Mouse (Mus musculus) monocyte, adult 2 months (primary cell): ENCODE results near the gene Fbxl2.

Experiments used
- DNase-seq, 2 experiments: peaks; one replicate each; pipeline ENCODE4 v3.0.0; 2022; ENCODE audit warnings: low spot score in 2 of 2, low read depth in 1 of 2

The Fbxl2 gene

DNA sequence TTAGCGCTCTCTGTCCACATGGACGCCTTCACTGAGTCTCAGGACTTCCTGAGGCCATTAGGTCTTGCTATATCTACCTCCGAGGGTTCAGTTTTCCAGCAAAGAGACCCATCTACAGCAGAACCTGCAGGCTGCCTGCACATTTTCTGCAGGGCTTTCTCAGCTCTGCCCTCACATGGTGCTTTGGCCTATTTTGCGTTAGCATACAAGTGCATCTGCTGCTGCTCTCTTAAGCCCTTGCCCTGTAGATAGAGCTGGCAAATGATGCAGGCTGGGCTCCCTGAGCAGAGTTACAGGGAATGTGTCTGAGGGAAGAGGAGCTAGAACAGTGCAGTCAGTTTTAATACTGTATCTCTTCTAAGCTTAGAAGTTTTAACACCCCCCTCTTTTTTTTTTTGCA, 71.0 kb downstream of the Fbxl2 start:
- DNase-seq, result no peak

GRCm38 (mm10) chr9:113973857-113974256, 72.1 kb downstream of the Fbxl2 start:
- DNase-seq, result no peak

- DNase-seq, result no peak
Measured at GRCm38 (mm10) chr9:113971615-113972014, 74.4 kb downstream of the Fbxl2 start.

GRCm38 (mm10) chr9:113970041-113970440, 76.0 kb downstream of the Fbxl2 start:
- DNase-seq, result no peak

- no peak for DNase-seq
Measured at GRCm38 (mm10) chr9:113969399-113969798, 76.6 kb downstream of the Fbxl2 start.

DNA sequence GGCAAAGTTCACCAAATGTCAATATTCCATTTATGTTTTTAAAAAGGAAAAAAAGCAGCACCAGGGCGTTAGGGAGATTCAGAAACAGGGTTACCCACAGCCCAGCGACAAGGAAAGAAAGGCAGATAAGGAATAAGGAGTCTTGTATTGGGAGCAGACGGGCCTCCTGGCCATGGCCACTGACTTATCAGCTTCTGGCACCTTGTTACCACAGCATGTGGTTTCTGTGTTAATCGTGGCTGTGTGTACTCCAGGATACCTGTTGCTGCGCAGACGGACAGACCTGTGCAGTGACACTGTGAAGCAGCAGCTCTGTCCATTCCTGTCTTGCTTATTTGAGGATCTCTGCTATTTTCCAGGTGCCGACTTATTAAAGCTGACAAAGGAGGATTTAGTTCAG, 77.0 kb downstream of the Fbxl2 start:
- DNase-seq, result no peak

DNA sequence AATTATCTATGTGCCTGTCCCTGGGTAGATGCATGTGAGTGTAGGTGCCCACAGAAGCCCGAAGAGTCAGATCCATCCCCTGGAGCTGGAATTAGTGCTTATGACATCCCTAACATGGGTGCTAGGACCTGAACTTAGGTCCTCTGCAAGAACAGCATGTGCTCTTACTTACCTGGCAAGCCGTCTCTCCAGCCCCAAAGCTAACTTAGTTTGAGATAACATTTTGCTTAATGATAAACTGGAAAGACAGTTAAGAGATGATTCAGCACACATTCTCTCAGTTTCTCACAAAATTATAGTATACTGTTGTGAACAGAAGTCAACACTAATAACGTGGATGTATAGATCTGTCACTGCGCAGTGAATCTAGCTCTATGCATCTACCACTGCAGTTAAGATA, 79.2 kb downstream of the Fbxl2 start:
- DNase-seq, result no peak

- no peak for DNase-seq
Measured at GRCm38 (mm10) chr9:113964415-113964814, 81.6 kb downstream of the Fbxl2 start.

DNA sequence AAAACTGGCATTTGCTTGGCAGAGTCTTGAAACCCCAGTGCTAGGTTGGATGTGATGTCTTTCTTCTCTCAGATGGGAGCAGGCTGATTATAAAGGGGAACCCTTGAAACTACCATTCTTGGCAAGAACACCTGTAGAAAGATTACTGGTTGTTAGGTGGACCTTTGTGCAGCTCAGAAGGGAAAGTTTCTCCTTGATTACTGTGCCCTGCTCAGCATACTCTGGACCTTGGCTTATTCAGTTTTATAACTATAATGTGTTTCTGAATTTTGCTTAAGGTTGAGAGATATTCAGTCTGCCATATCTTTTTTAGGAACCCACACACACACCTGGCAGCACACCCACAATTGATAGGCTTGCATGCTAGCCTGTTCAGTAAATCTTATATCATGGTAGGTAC, 82.3 kb downstream of the Fbxl2 start:
- no peak for DNase-seq

DNA sequence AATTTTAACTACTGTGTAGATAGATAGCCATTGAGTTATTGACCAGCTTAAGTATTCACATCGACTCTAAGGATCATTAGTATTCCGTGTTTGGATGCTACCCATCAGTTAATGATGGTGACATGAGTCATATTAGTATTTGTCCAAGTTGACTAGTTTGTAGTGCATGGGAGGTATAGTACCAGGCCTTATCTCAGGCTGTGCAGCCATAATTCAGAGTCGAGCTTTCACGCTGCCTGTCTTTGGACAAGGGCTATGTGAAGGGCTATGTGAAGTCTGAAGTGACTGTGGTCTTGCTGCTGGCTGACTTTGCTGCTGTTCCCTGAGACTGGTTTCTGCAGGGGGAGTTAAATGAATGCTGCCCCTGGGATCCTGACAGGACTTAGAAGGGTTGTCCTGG, 88.2 kb downstream of the Fbxl2 start:
- no peak for DNase-seq

DNA sequence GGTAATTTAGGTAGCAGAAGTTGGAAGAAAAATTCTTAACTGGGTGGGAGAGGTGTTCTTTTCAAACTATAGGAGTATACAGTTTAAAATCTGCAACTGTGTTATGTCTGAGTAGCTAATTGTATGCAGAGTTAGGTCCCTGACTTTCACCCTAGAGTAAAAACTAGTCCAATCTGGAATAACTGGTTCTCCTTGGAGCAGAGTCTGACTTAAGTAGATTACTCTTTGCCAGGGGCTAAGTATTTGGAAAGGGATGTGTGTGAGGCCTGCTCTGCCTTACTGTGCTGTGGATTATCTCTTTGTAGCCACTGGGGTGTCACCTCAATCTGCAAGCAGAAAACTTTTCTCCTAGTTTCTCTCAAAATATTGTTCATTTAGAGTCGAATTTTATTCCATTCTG, 98.8 kb downstream of the Fbxl2 start:
- DNase-seq, result no peak

GRCm38 (mm10) chr9:113943372-113943771, 102.6 kb downstream of the Fbxl2 start:
- no peak for DNase-seq

DNA sequence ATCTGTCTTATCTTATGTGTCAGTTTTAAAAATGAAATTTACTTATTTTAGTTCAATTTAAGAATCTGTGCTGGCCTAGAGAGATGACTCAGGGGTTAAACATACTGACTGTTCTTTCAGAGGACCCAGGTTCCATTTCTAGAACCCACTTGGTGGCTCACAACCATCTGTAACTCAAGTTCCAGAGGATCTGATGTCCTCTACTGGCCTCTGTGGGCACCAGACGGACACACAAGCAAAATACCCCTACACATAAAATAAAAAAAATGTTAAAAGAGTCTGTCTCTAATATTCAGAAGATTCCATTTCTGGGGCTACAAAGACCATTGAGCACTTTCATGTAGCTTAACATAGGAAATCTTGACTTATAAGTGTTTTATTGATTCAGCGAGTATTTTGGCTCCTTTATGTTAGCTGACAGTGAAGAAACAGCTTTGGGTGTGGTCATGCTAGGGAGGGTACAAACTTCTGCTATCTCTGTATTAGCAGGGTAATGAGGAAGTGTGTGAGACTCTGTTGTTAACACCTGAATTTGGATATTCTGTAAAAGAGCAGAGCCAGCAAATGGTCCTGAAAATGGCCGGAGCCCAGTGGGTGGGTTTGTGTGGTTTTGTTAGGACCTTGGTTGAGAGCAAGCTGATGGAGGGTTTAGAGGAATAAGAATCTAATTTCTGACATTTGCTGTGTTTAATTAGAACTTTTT, 104.7 kb downstream of the Fbxl2 start:
- DNase-seq, result no peak

DNA sequence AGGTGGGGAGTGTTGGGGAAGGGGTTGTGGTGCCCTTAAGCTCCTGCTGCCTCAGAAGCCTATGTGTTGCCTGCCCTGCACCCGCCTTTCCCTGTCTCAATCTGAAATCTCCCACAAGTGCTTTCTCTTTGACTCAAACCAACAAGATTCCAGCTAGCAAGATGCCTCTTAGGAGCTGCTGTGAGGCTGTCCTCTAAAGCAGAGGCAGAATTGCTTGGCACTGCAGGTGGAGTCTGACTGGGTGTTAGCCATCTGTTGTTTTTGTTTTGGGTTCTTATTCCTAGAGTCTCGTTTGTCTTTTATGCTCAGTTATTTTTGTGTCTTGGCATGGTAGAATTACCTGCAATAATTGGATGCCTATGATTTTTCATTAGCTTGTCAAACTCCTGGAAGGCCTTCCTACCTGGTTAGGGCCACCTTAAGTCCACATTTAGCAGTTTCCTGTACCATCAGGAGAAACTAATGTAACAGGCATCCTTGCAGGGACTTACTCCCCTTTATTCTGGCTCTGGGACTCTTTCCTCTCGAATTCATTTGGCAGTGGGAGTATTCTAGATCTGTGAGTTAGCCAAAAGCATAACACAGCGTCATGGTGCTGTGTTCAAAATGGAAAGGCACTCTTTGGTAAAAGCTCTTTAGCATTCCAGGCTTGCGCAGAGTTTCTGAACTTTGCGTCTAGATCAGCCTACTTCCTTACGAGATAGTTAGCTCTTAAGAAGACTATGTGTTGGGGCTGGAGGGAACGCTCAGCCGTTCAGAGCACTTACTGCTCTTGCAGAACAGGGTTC, 106.7 kb downstream of the Fbxl2 start:
- DNase-seq, result no peak

- DNase-seq, result no peak
Measured at GRCm38 (mm10) chr9:113935638-113936037, 110.4 kb downstream of the Fbxl2 start.

DNA sequence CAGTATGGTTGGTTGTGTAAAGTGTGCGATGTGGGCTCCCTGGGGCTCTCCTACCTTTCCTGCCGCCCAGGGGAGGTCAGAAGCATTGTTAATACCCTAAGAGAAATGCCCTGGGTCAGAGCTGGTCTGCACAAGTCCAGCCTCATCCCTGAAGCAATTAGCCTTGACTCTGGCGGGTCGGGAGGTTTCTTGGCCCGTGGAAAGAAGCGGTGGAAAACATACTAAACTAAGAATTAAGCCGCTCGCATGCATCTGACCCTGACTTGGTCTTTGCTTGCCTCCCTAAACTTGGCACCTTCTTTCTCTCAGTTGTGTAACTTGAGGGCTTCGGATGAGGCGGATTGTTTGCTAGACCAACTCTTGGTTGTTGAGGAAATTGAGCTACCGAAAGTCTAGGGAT, 113.5 kb downstream of the Fbxl2 start:
- no peak for DNase-seq

GRCm38 (mm10) chr9:113932100-113932470, 113.9 kb downstream of the Fbxl2 start:
- DNase-seq, result peak in 1 of 2 experiments; percentile 4

GRCm38 (mm10) chr9:113931375-113932099, 114.5 kb downstream of the Fbxl2 start:
- peak in 1 of 2 experiments; percentile 5 for DNase-seq

GRCm38 (mm10) chr9:113930534-113931374, 115.2 kb downstream of the Fbxl2 start, which contains the start of gene Ubp1:
TSS of gene Ubp1 (plus strand) at chr9:113930934.
- DNase-seq, result peak; percentile 90 to 95

- no peak for DNase-seq
Measured at GRCm38 (mm10) chr9:113929676-113930075, 116.3 kb downstream of the Fbxl2 start.

GRCm38 (mm10) chr9:113928591-113928990, 117.4 kb downstream of the Fbxl2 start:
- peak; percentile 46 to 54 for DNase-seq
